Mouse (Mus musculus) large intestine, adult 2 months (tissue): Measurements from ENCODE around the gene Wdr44. TPM values are rescaled to one million over a fixed set of nuclear protein-coding genes. Genes with fewer than 3 reads are reported as not detected.
"Not testable (repeated sequence)": the region's sequence is repeated elsewhere in the genome, so short reads cannot be mapped to it uniquely, and the experiment has no call there.

Experiments used
- DNase-seq: peaks from one replicate; pipeline ENCODE4 v3.0.0-alpha.2; 2012; ENCODE audit warnings: low read depth, low spot score
- WGBS: fragments of 180-500 bp; shearing (Covaris S2); methylation state at CpG from one replicate; pipeline ENCODE4 v1.1.7; 2018; 5-methylcytosine and 5-hydroxymethylcytosine counted together
- polyA plus RNA-seq: library from polyadenylated mRNA; depleted of rRNA; stranded (reverse); fragments of >200 nt; gene quantifications from 2 replicates; pipeline ENCODE4 v1.2.3, GENCODE M21; 2012; rRNA removed

Wdr44 gene
- 1.4 and 2.8 TPM in 2 replicates for polyA plus RNA-seq

DNA sequence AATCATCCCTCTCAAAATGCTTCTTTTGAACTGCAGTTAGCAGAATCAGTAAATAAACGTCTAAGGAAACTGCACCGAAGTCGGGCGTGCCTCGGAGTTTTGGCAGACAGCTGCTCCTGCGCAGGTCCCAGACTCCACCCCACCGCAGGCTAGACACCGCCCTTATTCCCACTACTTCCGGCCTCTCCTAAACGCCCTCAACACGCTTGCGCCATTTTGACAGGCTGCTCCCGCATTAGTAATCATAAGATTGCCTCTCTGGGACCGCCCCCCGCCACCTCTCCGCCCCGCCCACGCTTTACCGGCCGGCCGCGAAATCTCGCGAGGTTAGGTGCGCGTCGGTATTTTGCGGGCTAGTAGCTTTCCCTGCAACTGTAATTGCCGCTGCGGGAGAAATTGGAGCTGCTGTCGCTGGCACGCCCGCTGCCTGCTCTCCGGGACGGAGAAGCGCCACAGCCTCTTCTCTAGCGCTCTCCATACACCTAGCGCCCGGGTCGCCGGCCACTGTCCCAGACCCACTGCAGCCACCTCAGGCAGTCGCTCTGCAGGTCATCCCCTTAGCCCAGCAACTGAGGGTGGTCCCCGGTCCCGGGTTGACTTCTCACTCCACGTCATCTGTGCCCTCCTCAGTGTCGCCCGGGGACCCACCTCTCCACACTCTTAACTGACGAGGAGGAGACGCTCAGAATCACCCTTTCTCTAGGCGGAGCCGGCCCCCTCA is at the start of gene Wdr44:
TSS of gene Wdr44 (plus strand) at position 330 of the 721 bp plus-strand sequence.
- peak; percentile 57 for DNase-seq

GRCm38 (mm10) chrX:23648371-23648770 is 44.5 kb upstream of the Wdr44 start:
- DNase-seq = peak; percentile 6
- WGBS = 38% methylated on average over 1 of the region's 1 CpGs

More for the DNA sequence above, at the start of gene Wdr44:
- WGBS = 9% methylated on average over 51 of the region's 51 CpGs

DNA sequence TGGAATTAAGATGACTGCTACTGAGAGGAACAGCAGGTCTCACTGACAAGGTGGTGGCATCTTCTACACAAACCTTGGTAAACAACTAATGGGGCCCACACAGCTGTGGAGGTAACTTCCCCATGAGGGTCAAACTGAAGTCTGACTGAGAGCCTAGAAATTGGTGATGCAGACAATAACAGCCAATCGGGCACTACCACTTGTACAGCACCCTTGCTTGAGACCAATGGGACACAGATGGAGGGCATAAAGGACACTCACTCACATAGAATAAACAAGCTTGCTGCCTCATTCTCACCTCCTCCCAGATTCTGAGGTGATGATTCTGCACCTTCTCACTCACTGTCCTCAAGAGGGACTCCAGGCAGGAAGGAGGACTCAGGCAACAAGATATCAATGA is 30.6 kb upstream of the Wdr44 start:
- no peak for DNase-seq
- 73% methylated on average over 1 of the region's 1 CpGs for WGBS

GRCm38 (mm10) chrX:23673193-23673592 is 19.7 kb upstream of the Wdr44 start:
- DNase-seq = no peak
- WGBS = 51% methylated on average over 2 of the region's 2 CpGs

DNA sequence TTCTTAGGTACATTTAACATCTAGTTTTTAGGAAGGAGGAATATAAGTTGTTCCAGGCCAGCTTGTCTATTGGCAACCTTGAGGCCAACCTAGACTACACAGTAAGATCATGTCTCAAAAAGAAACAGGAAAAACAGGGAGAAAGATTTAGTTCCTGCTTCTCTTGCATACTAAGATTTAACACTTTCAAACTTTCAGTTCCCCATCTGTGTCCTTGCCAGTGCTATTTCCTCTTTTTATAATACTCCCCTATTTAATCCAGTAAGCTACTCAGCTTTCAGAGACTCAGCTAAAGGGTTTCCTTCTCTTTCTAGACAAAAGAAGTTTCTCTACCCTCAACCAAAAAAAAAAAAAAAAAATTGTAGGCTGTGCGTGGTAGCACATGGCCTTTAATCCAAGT is 17.4 kb upstream of the Wdr44 start:
- no peak for DNase-seq
- WGBS = 80% methylated on average over 1 of the region's 1 CpGs

DNA sequence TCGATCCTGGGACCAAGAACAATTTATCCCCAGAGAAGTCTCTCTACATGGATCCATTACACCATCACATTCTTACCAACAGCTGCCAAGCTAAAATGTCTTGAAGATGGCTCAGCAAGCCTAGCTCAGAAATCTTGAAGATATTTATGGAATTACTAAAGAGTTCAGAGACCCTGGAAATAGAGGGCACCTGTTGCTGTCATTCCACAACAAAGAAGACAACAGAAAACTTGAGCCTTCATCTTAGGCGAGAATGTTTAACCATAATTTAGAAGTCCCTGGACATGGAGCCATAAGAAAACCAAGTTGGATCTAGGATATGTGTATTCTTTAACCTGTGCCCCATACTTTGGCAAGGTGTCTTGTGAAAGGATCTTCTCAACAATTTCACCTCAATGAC is 16.3 kb upstream of the Wdr44 start:
- WGBS = 74% methylated on average over 2 of the region's 2 CpGs
- no peak for DNase-seq

DNA sequence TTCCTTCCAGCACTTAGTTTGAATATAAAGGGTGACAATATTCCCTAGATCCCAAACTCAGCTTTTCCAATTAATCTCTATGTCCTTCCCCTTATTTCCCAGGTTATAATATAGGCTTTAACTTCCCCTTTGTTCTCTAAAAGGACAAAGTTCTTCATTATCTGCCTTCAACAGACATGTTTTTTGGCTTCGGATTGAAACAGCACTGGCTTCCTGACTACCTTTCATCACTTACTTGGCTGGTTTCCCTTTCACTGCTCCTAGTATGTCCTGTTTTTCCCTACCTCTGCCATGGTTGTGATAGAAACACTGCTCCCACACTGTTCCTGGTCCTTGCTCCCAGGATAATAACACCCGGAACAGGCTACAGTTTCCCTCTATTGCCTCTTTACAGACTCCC is 15.3 kb upstream of the Wdr44 start:
- DNase-seq = no peak
- WGBS = 23% methylated on average over 2 of the region's 2 CpGs

DNA sequence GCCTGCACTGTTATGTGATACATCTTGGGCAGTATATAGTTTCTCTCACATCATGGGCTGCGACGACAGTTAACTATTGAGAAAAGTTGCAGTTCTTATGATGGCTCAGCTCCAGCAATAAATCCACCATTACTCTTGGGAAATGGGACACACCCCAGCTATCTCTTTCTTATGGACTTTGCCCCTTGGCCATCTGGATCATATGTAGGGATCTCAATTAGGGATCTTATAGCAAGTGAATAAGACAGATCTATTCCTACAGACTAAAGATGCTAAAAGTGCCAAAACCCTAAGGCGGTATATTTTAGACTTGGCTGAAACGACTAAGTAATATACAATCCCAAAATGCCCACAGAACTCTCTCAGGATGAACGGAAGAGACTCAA is 522 bp upstream of the Wdr44 start:
- no peak for DNase-seq
- 10% methylated on average over 5 of the region's 5 CpGs for WGBS

DNA sequence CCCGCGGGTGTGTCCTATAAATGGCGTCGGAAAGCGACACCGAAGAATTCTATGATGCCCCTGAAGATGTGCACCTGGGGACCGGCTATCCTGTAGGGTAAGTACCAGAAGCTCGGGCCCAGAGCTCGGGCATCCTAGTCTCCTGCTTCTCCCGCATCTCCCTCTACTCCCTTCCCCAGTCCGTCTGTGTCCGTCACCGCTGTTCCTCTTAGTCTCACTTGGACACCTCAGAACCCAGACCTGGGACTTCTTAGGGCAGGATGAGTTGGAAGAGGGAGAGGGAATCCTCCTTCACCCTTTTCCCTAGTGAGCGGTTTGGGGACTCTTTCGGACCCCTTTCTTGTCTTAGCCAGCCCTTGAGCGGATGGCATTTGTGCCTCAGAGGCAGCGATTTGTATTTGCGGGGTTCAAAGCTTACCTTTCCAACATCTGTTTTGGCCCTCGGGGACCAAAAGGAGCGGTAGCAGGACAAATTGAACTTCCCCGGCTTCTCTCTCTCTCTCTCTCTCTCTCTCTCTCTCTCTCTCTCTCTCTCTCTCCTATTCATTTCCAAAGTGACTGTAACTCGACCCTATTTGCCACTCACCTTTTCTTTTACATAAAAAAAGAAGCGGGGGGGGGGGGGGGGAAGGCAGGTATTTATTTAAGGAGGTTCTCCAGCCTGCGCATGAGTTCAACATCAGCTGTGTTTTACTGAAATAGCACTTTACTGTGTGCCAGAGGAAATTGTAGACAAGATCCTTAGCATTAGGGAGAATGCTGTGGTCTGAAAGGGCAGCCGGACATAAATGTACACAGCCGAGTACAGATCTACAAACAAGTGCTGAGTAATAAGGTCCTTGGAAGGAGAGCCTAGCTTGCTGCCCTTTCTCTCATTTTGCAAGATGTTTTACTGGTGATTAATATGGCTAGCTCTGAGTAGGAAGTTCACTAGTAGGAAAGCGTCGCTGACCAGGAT is 871 bp downstream of the Wdr44 start:
- no peak for DNase-seq
- 9% methylated on average over 28 of the region's 28 CpGs for WGBS

DNA sequence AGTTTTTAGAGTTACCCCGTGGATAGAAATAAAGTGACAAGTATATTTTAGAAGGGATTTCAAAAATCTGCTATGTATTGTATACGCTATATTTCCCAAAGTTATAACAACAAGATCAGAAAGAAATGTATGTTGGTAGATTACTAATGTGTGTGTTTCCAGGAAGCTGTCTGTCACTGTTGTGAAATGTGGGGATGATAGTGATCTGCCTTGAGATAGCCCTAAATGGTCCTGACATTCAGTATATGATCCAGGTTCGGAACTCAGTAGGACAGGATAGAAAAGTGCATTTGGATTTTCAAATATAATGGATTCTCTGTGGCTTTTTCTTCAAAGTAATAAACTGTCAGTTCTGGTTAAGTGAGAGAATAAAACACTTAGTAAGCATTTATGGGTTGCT is 1.7 kb downstream of the Wdr44 start:
- WGBS = 37% methylated on average over 3 of the region's 3 CpGs
- no peak for DNase-seq

GRCm38 (mm10) chrX:23695109-23695508 is 2.3 kb downstream of the Wdr44 start:
- no peak for DNase-seq

DNA sequence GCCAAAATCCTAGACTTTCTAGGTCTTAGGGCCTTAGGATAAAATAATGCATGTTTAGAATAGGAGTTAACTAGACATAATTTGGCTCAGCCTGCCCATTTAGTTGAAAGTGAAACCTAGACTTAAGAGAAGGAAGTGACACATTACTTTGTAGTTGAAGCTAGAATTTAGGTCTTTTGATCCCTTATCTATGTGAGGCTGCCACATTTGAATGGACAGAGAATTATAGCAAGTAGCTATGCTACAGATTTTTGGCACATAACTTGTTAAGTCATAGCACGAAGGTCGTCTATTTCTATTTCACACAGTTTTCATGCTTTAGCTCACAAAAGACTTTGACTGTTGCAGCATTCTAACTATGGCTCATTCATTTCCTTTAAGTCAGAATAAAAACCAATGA is 4.5 kb downstream of the Wdr44 start:
- WGBS = 33% methylated on average over 2 of the region's 2 CpGs
- no peak for DNase-seq

- WGBS = 98% methylated on average over 1 of the region's 1 CpGs
- no peak for DNase-seq
These were observed 6.2 kb downstream of the Wdr44 start for GRCm38 (mm10) chrX:23699023-23699422.

DNA sequence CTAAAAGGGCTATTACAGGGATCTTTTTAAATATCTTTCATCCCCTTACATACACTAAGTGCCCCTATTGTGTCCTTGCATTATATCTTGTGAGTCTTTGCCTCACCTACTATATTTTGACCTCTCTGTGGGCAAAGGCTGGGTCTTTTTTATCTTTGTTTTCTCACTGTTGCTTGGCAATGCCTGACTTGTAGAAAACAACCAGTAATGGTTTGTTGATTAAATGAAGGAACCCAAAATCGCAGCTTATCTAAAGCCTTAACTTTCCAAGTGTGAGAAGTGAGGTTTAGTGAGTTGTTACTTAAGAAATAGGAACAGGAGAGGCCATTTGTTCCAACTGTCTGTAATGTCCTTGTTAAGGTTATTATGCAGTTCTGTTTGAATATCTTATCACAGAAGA is 24.4 kb downstream of the Wdr44 start:
- no peak for DNase-seq
- WGBS = 38% methylated on average over 1 of the region's 1 CpGs

DNA sequence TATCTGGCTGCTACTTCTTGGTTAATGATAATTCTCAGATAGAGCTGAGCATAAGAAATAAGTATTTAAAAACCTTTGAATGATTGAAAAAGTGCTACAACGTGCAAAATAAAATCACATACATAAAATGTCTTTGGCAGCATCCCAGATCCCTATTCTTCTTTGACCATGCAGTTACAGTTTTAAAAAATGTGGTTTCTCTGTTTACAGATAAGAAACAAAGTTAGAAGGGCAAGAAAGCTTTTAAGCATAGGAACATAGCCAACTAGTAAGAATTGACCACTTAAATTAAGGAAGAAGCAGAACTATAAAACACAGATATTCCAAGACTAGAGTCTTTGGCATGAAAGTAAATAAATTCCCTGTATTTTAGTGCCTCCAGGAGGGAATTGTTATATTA is 34.6 kb downstream of the Wdr44 start:
- WGBS = 44% methylated on average over 1 of the region's 1 CpGs
- DNase-seq = no peak

- DNase-seq = peak; percentile 8
- WGBS = 22% methylated on average over 1 of the region's 1 CpGs
These were observed 61.8 kb downstream of the Wdr44 start for GRCm38 (mm10) chrX:23754671-23755070.

DNA sequence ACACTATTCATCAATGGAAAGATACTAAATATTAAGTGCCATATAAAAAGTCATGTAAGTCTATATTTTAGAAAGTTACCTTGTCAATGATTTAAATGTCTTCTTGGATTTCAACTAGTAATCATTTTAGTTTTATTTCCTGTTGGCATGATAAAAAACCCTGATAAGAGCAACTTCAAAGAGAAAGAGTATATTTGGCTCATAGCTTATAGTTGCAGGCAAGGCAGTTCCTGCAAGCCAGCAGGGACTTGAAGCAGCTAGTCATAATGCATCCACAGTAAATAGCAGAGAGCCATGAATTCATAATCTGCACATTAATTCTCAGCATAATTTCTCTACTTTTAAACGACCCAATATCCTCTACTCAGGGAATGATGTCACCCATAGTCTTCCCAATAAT is 75.0 kb downstream of the Wdr44 start:
- 63% methylated on average over 1 of the region's 1 CpGs for WGBS
- DNase-seq = no peak

- DNase-seq = no peak
- 94% methylated on average over 3 of the region's 3 CpGs for WGBS
These were observed 114.3 kb downstream of the Wdr44 start for GRCm38 (mm10) chrX:23807125-23807524.

DNA sequence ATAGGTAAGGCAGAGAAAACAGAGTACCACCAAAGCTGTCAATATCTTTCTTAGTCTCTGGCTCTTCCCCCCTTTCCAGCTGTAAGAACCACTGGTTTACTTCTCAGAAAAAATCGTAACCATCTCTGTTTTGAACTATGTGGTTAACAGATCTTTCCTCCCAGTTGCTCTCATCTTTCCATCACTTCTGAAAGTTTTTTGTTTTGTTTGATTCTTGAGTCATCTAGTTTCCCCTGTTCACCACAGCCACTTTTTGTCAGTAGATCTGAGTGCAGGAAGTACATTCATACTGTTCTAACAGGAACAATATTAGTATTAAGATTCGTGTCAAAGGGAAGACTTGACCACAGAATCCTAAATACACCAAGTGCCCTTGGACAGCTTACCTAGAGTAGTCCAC is 117.5 kb downstream of the Wdr44 start:
- WGBS = 81% methylated on average over 2 of the region's 2 CpGs
- DNase-seq = no peak

DNA sequence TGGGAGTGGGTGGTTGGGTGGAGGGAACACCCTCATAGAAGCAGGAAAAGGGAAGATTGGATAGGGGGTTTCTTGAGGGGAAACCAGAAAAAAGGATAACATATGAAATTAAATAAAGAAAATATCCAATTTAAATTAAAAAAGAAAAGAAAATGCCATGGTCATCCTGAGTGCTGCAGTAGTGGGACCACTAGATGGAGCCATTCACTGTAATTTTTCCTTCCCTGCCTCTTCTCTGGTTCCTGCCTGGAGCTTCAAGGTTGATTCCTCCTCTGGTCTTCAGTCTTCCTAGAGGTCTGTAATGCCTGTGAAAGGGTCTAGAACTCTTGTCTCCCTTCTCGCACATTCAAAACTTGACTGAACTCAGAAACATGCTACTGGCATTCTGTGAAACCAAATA is 120.4 kb downstream of the Wdr44 start:
- DNase-seq = not testable (repeated sequence)
- 88% methylated on average over 1 of the region's 1 CpGs for WGBS

DNA sequence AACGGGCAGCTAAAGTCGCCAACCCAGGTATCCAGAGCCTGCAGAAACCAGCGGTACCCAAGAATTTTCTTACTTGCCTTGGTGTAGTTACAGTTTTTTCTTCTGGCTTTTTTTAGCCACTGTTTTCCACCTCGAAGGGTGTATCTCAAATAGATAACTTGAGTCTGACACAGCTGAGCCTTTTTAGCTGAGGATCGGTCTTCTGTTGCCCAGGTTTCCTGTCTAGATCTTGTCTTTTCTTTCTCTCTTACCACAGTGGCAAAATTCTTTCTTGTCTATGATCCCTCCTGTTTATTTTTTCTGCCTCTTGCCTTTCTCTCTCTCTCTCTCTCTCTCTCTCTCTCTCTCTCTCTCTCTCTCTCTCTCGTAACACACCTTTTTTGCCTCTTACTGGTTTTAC is 130.0 kb downstream of the Wdr44 start:
- DNase-seq = not testable (repeated sequence)
- WGBS = 89% methylated on average over 6 of the region's 6 CpGs
